Mouse (Mus musculus): ENCODE data around the gene Tbx15. TPM values are rescaled to one million over a fixed set of nuclear protein-coding genes. Genes with fewer than 3 reads are reported as not detected.

Gene Tbx15
- polyA plus RNA-seq, 1 experiment from 2014 or later, result 7.1 TPM

GRCm38 (mm10) chr3:99311943-99312635 is 71.9 kb downstream of the Tbx15 start:
- H3K4me1 ChIP-seq (ENCODE audit: control insufficient read depth, insufficient read depth, low read length), result no peaks in the 10 kb centered on the region
- no peak overlapping the region for H3K4me3 ChIP-seq (ENCODE audit: low read depth, low read length)
- no peaks in the 10 kb centered on the region for H3K9me3 ChIP-seq (replicated peaks; ENCODE audit: control insufficient read depth, low read length)
- no peak overlapping the region for H3K9ac ChIP-seq (replicated peaks; ENCODE audit: low read length)
- H3K4me2 ChIP-seq (ENCODE audit: low read depth, low read length), result no peak overlapping the region
- WGBS, result 15% methylated on average over 7 of the region's 7 CpGs
- H3K36me3 ChIP-seq (replicated peaks; ENCODE audit: control insufficient read depth, insufficient read depth, low read depth, low read length), result no peaks in the 10 kb centered on the region
- no peak for ATAC-seq (replicated peaks; ENCODE audit: insufficient number of reproducible peaks, low FRiP score, low TSS enrichment, low read depth)
- DNase-seq (ENCODE audit: low spot score), result peak; percentile 17
- no peaks in the 10 kb centered on the region for H3K27me3 ChIP-seq (ENCODE audit: control insufficient read depth, insufficient read depth, low read length)
- no peak overlapping the region for H3K27ac ChIP-seq (replicated peaks; ENCODE audit: low read depth, low read length)

- DNase-seq (ENCODE audit: low spot score) (no peak), ATAC-seq (replicated peaks; ENCODE audit: insufficient number of reproducible peaks, low FRiP score, low TSS enrichment, low read depth) (no peak)
- no peaks in the 10 kb centered on the region for H3K4me1 ChIP-seq (ENCODE audit: control insufficient read depth, insufficient read depth, low read length)
- no peak overlapping the region for H3K9ac ChIP-seq (replicated peaks; ENCODE audit: low read length)
- H3K4me2 ChIP-seq (ENCODE audit: low read depth, low read length), result no peak overlapping the region
- H3K9me3 ChIP-seq (replicated peaks; ENCODE audit: control insufficient read depth, low read length), result no peaks in the 10 kb centered on the region
- WGBS, result 86% methylated on average over 2 of the region's 2 CpGs
- H3K27ac ChIP-seq (replicated peaks; ENCODE audit: low read depth, low read length), result no peak overlapping the region
- no peak overlapping the region for H3K4me3 ChIP-seq (ENCODE audit: low read depth, low read length)
- H3K27me3 ChIP-seq (ENCODE audit: control insufficient read depth, insufficient read depth, low read length), result no peaks in the 10 kb centered on the region
- no peaks in the 10 kb centered on the region for H3K36me3 ChIP-seq (replicated peaks; ENCODE audit: control insufficient read depth, insufficient read depth, low read depth, low read length)
Observed at GRCm38 (mm10) chr3:99322345-99322744, 82.2 kb downstream of the Tbx15 start.

- Histone ChIP-seq H3K4me3 (ENCODE audit: low read depth, low read length) (no peak overlapping the region), H3K27me3 (ENCODE audit: control insufficient read depth, insufficient read depth, low read length) (no peaks in the 10 kb centered on the region), H3K4me2 (ENCODE audit: low read depth, low read length) (no peak overlapping the region), H3K4me1 (ENCODE audit: control insufficient read depth, insufficient read depth, low read length) (no peaks in the 10 kb centered on the region), H3K27ac (replicated peaks; ENCODE audit: low read depth, low read length) (no peak overlapping the region), H3K9ac (replicated peaks; ENCODE audit: low read length) (no peak overlapping the region), H3K9me3 (replicated peaks; ENCODE audit: control insufficient read depth, low read length) (no peaks in the 10 kb centered on the region), H3K36me3 (replicated peaks; ENCODE audit: control insufficient read depth, insufficient read depth, low read depth, low read length) (no peaks in the 10 kb centered on the region)
- no peak for DNase-seq (ENCODE audit: low spot score)
- no peak for ATAC-seq (replicated peaks; ENCODE audit: insufficient number of reproducible peaks, low FRiP score, low TSS enrichment, low read depth)
- WGBS, result 89% methylated on average over 5 of the region's 5 CpGs
Observed at GRCm38 (mm10) chr3:99329316-99329715, 89.1 kb downstream of the Tbx15 start.

- WGBS, result 89% methylated on average over 8 of the region's 8 CpGs
- Histone ChIP-seq H3K4me3 (ENCODE audit: low read depth, low read length) (no peak overlapping the region), H3K36me3 (replicated peaks; ENCODE audit: control insufficient read depth, insufficient read depth, low read depth, low read length) (no peaks in the 10 kb centered on the region), H3K27ac (replicated peaks; ENCODE audit: low read depth, low read length) (no peak overlapping the region), H3K9ac (replicated peaks; ENCODE audit: low read length) (no peak overlapping the region), H3K4me1 (ENCODE audit: control insufficient read depth, insufficient read depth, low read length) (no peaks in the 10 kb centered on the region), H3K4me2 (ENCODE audit: low read depth, low read length) (no peak overlapping the region), H3K9me3 (replicated peaks; ENCODE audit: control insufficient read depth, low read length) (no peaks in the 10 kb centered on the region), H3K27me3 (ENCODE audit: control insufficient read depth, insufficient read depth, low read length) (no peaks in the 10 kb centered on the region)
- no peak for DNase-seq (ENCODE audit: low spot score)
- no peak for ATAC-seq (replicated peaks; ENCODE audit: insufficient number of reproducible peaks, low FRiP score, low TSS enrichment, low read depth)
Observed at GRCm38 (mm10) chr3:99331086-99331485, 90.9 kb downstream of the Tbx15 start.

GRCm38 (mm10) chr3:99336866-99337265 is 96.7 kb downstream of the Tbx15 start:
- ATAC-seq (replicated peaks; ENCODE audit: insufficient number of reproducible peaks, low FRiP score, low TSS enrichment, low read depth), result no peak
- DNase-seq (ENCODE audit: low spot score), result no peak
- no peaks in the 10 kb centered on the region for H3K9me3 ChIP-seq (replicated peaks; ENCODE audit: control insufficient read depth, low read length)
- no peaks in the 10 kb centered on the region for H3K36me3 ChIP-seq (replicated peaks; ENCODE audit: control insufficient read depth, insufficient read depth, low read depth, low read length)
- no peaks in the 10 kb centered on the region for H3K27me3 ChIP-seq (ENCODE audit: control insufficient read depth, insufficient read depth, low read length)
- H3K4me1 ChIP-seq (ENCODE audit: control insufficient read depth, insufficient read depth, low read length), result no peaks in the 10 kb centered on the region
- no peak overlapping the region for H3K4me2 ChIP-seq (ENCODE audit: low read depth, low read length)
- H3K27ac ChIP-seq (replicated peaks; ENCODE audit: low read depth, low read length), result no peak overlapping the region
- H3K9ac ChIP-seq (replicated peaks; ENCODE audit: low read length), result no peak overlapping the region
- no peak overlapping the region for H3K4me3 ChIP-seq (ENCODE audit: low read depth, low read length)
- 44% methylated on average over 2 of the region's 2 CpGs for WGBS

GRCm38 (mm10) chr3:99338756-99339155 is 98.6 kb downstream of the Tbx15 start:
- 81% methylated on average over 1 of the region's 1 CpGs for WGBS
- no peak for ATAC-seq (replicated peaks; ENCODE audit: insufficient number of reproducible peaks, low FRiP score, low TSS enrichment, low read depth)
- H3K4me3 ChIP-seq (ENCODE audit: low read depth, low read length), result no peak overlapping the region
- no peaks in the 10 kb centered on the region for H3K36me3 ChIP-seq (replicated peaks; ENCODE audit: control insufficient read depth, insufficient read depth, low read depth, low read length)
- no peak for DNase-seq (ENCODE audit: low spot score)
- no peaks in the 10 kb centered on the region for H3K4me1 ChIP-seq (ENCODE audit: control insufficient read depth, insufficient read depth, low read length)
- no peak overlapping the region for H3K9ac ChIP-seq (replicated peaks; ENCODE audit: low read length)
- H3K4me2 ChIP-seq (ENCODE audit: low read depth, low read length), result no peak overlapping the region
- H3K27me3 ChIP-seq (ENCODE audit: control insufficient read depth, insufficient read depth, low read length), result no peaks in the 10 kb centered on the region
- no peaks in the 10 kb centered on the region for H3K9me3 ChIP-seq (replicated peaks; ENCODE audit: control insufficient read depth, low read length)
- H3K27ac ChIP-seq (replicated peaks; ENCODE audit: low read depth, low read length), result no peak overlapping the region

GRCm38 (mm10) chr3:99340021-99340420 is 99.8 kb downstream of the Tbx15 start:
- no peaks in the 10 kb centered on the region for H3K9me3 ChIP-seq (replicated peaks; ENCODE audit: control insufficient read depth, low read length)
- H3K27me3 ChIP-seq (ENCODE audit: control insufficient read depth, insufficient read depth, low read length), result no peaks in the 10 kb centered on the region
- H3K9ac ChIP-seq (replicated peaks; ENCODE audit: low read length), result no peak overlapping the region
- H3K4me1 ChIP-seq (ENCODE audit: control insufficient read depth, insufficient read depth, low read length), result no peaks in the 10 kb centered on the region
- H3K36me3 ChIP-seq (replicated peaks; ENCODE audit: control insufficient read depth, insufficient read depth, low read depth, low read length), result no peaks in the 10 kb centered on the region
- H3K4me3 ChIP-seq (ENCODE audit: low read depth, low read length), result no peak overlapping the region
- ATAC-seq (replicated peaks; ENCODE audit: insufficient number of reproducible peaks, low FRiP score, low TSS enrichment, low read depth), result no peak
- H3K27ac ChIP-seq (replicated peaks; ENCODE audit: low read depth, low read length), result no peak overlapping the region
- DNase-seq (ENCODE audit: low spot score), result no peak
- no peak overlapping the region for H3K4me2 ChIP-seq (ENCODE audit: low read depth, low read length)
- WGBS, result 89% methylated on average over 3 of the region's 3 CpGs

GRCm38 (mm10) chr3:99379616-99380250 is 139.6 kb downstream of the Tbx15 start:
- no peaks in the 10 kb centered on the region for H3K36me3 ChIP-seq (replicated peaks; ENCODE audit: control insufficient read depth, insufficient read depth, low read depth, low read length)
- ATAC-seq (replicated peaks; ENCODE audit: insufficient number of reproducible peaks, low FRiP score, low TSS enrichment, low read depth) (no peak), DNase-seq (ENCODE audit: low spot score) (no peak)
- no peak overlapping the region for H3K9ac ChIP-seq (replicated peaks; ENCODE audit: low read length)
- no peak overlapping the region for H3K4me2 ChIP-seq (ENCODE audit: low read depth, low read length)
- H3K9me3 ChIP-seq (replicated peaks; ENCODE audit: control insufficient read depth, low read length), result no peaks in the 10 kb centered on the region
- 77% methylated on average over 2 of the region's 2 CpGs for WGBS
- H3K27me3 ChIP-seq (ENCODE audit: control insufficient read depth, insufficient read depth, low read length), result no peaks in the 10 kb centered on the region
- no peak overlapping the region for H3K27ac ChIP-seq (replicated peaks; ENCODE audit: low read depth, low read length)
- no peaks in the 10 kb centered on the region for H3K4me1 ChIP-seq (ENCODE audit: control insufficient read depth, insufficient read depth, low read length)
- no peak overlapping the region for H3K4me3 ChIP-seq (ENCODE audit: low read depth, low read length)

Measured in embryonic facial prominence, embryonic 11.5 days (tissue).